ENCODE assay signal across 14 mouse cellular contexts in the genomic region with DNA sequence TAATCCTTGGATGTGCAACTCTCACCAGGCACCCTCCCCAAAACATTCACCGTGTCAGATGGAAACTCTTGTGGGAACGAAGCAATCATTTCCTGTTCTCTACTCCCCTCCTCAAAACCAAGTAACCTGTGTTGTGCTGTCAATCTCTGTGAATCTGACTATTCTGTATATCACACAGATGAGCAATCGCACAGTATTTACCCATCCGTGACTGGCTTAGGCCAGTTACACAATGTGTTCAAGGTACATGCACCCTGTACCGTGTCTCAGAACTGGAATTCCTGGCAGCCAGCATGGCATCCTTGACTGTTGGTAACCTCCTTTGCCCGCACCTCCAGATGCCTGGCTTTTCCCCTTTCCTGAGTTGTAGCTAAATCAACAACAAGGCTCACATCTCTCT. TPM values are rescaled to one million over a fixed set of nuclear protein-coding genes. Genes with fewer than 3 reads are reported as not detected.
A peak's percentile ranks its signal among the peaks of the same experiment; 100 is the strongest.
DNase-seq lines count a peak whose midpoint lies in the region; ATAC-seq and TF ChIP-seq lines count a peak whose summit lies in the region.
"Had no signal": no experiment of that assay in that cellular context is flagged by ENCODE, and none has a peak within 500 bp of the region (broad histone marks: within the 10 kb centered on the region; RNA-seq: fewer than 3 reads in every experiment).

No protein-coding gene starts in this region.

- H3K27me3 ChIP-seq in thymus, adult 2 months (ENCODE audit: control insufficient read depth, insufficient read depth, low read length), result no peaks in the 10 kb centered on the region
- no peaks in the 10 kb centered on the region for H3K27me3 ChIP-seq in liver, embryonic 16.5 days (ENCODE audit: control insufficient read depth, insufficient read depth, low read depth, low read length)
- H3K27me3 ChIP-seq: forebrain, embryonic 13.5 days; lung, embryonic 15.5 days had no signal

- 59% methylated on average over 6 of the region's 6 CpGs for WGBS in thymus, adult 2 months
- WGBS in liver, embryonic 16.5 days (ENCODE audit: insufficient replicate concordance), result 72% methylated on average over 6 of the region's 6 CpGs

- H3K36me3 ChIP-seq in thymus, adult 2 months (ENCODE audit: control insufficient read depth, insufficient read depth, low read length), result no peaks in the 10 kb centered on the region
- no peaks in the 10 kb centered on the region for H3K36me3 ChIP-seq in liver, embryonic 16.5 days (ENCODE audit: control insufficient read depth, insufficient read depth)
- H3K36me3 ChIP-seq: lung, embryonic 15.5 days had no signal

- peak overlapping the region; percentile 57 for H3K27ac ChIP-seq in thymus, adult 2 months (ENCODE audit: control insufficient read depth, insufficient read depth, low read length)
- H3K27ac ChIP-seq in liver, embryonic 16.5 days (ENCODE audit: low read length), result peak overlapping the region; percentile 90

- peaks cover 27% of the 10 kb centered on the region for H3K4me1 ChIP-seq in thymus, adult 2 months (replicated peaks; ENCODE audit: control insufficient read depth, insufficient read depth, low read length)
- peaks cover 13% of the 10 kb centered on the region for H3K4me1 ChIP-seq in liver, embryonic 16.5 days (ENCODE audit: control insufficient read depth, low read depth, low read length)

- H3K4me3 ChIP-seq in thymus, adult 2 months (ENCODE audit: control insufficient read depth, insufficient read depth, low read length), result no peak overlapping the region
- no peak overlapping the region for H3K4me3 ChIP-seq in liver, embryonic 16.5 days (ENCODE audit: low read depth, low read length)

- no peak for DNase-seq in thymus, adult 2 months
- no peak for DNase-seq in thymus, adult 18-20 months
- DNase-seq in kidney, postnatal 10 days, result peak; percentile 60
- DNase-seq in cerebellum, postnatal 36 days, result no peak
- no peak for DNase-seq in embryo, embryonic 10 days (ENCODE audit: low spot score)
- DNase-seq in adrenal gland, adult 18-20 months (ENCODE audit: low spot score in 2 of 2), result no peak
- DNase-seq: adrenal gland, adult 8-10 months; cerebellum, postnatal 14 days; heart, postnatal 4 days; right cerebral cortex, adult 18-20 months had no signal

- TF ChIP-seq CTCF in thymus, adult 2 months (IDR thresholded peaks at IDR 0.05; ENCODE audit: borderline replicate concordance, control insufficient read depth, extremely low read depth, insufficient read depth, low read length, poor library complexity), result no peak

- no peak for TF ChIP-seq POLR2A in thymus, adult 2 months (IDR thresholded peaks at IDR 0.05; ENCODE audit: control insufficient read depth, extremely low read depth, insufficient read depth, low read length, poor library complexity)

- no peak overlapping the region for H3K9ac ChIP-seq in liver, embryonic 16.5 days (ENCODE audit: low read depth, low read length)

- H3K9me3 ChIP-seq in liver, embryonic 16.5 days (replicated peaks; ENCODE audit: control insufficient read depth, low read length), result no peaks in the 10 kb centered on the region
- H3K9me3 ChIP-seq: forebrain, embryonic 13.5 days; lung, embryonic 15.5 days had no signal

- H3K4me2 ChIP-seq in liver, embryonic 16.5 days (ENCODE audit: low read depth, low read length), result peak overlapping the region; percentile 93; the same call in 1 of the 2 replicates

- ATAC-seq in activated CD4-positive, CD25-positive, alpha-beta regulatory T cell, adult 4 months, result peak; percentile 48
- peak; percentile 49 for ATAC-seq in liver, embryonic 16.5 days (ENCODE audit: low read depth)

RNA-seq across cellular contexts. Expression of a gene that starts 1.1 kb away (rescaled TPM):
- polyA plus RNA-seq in thymus, adult 2 months (2012; rRNA removed), result 16.0 and 19.9 TPM in 2 replicates
- 10 to 100 TPM; 21.6 to 25.3 TPM for polyA plus RNA-seq in activated CD4-positive, CD25-positive, alpha-beta regulatory T cell, adult 4 months (2017; shearing (Covaris generic))
- 3.9 and 4.2 TPM in 2 replicates for polyA plus RNA-seq in liver, embryonic 16.5 days (2015; fragmentation: Nextera tagmentation; extraction: Ambion mirVana)
- total RNA-seq in adrenal gland, adult 18-20 months (2021), result 10 to 100 TPM; 10.1 to 14.2 TPM
